Mouse (Mus musculus): ENCODE data around the gene Abca4. TPM values are rescaled to one million over a fixed set of nuclear protein-coding genes. Genes with fewer than 3 reads are reported as not detected.
A peak's percentile ranks its signal among the peaks of the same experiment; 100 is the strongest.

The Abca4 gene
- total RNA-seq, 2 experiments from 2014 or later = 7.8 to 8.7 TPM

- DNase-seq = no peak
These were observed 65.2 kb downstream of the Abca4 start for GRCm38 (mm10) chr3:122109461-122109860.

DNA sequence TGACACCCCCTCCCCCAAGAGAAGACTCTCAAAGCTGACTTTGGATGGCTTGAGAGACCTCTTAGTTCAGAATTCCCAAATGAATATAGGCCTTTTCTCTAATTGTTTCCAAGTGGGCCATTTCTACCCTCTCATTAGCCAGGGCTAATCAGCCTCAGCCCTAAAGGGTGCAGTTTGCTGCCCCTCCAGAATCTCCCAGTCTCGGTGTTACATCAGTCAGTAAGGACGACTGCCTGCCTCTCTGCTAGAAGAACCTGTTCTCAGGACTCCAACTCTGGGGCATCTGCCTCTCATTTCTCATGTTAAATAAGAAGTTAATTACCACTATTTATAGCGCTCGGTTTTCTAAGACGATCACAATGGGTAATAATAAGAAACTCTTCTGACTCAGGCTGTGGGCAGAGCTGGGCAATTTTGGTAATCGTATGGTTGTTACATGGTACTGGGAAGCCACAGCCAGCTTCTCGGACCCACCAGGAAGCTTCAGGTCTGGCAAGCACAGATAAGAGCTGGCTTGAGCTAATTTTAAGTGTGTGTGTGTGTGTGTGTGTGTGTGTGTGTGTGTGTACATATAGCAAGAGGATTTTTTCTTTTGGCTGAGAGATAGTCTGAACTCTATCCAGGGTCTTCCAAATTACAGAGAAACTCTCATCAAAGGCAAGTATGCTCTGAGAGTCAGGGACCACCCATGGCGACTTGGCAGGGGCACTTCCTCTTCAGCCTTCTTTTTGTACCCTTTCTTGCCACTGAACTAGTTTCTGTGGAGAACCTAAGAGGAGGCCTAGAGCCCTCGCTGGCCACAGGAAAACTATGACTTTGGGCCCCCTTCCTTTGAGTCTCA lies 67.1 kb downstream of the Abca4 start:
- no peak for DNase-seq

DNA sequence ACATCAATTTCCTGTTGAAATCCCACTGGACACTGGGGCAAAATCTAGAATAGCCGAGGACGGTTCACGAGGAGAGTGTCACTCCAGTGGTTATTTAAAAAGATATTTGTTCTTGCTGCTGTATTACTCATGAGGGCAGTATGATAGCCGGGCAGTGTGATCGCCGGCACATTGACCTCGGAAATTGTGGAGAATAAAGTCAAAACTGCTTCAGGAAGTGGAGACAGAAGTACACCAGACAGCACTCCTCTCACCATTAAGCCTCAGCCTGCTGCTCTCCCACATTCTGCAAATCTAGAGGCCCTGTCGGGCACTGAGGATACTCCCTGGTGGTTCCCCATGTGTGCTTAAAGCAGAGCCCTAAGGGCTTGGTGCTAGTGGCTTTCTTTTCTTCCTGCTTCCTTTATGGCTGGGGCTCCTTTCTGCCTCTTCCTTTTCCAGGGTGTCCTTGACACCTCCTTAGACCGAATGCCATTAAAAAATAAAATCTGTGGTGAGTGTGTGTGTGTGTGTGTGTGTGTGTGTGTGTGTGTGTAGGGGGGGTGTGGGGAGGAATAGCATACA lies 74.5 kb downstream of the Abca4 start:
- DNase-seq = no peak

GRCm38 (mm10) chr3:122119733-122120132 lies 75.5 kb downstream of the Abca4 start:
- peak; percentile 40 for DNase-seq

GRCm38 (mm10) chr3:122120217-122120616 lies 76.0 kb downstream of the Abca4 start:
- peak; percentile 40 for DNase-seq

DNA sequence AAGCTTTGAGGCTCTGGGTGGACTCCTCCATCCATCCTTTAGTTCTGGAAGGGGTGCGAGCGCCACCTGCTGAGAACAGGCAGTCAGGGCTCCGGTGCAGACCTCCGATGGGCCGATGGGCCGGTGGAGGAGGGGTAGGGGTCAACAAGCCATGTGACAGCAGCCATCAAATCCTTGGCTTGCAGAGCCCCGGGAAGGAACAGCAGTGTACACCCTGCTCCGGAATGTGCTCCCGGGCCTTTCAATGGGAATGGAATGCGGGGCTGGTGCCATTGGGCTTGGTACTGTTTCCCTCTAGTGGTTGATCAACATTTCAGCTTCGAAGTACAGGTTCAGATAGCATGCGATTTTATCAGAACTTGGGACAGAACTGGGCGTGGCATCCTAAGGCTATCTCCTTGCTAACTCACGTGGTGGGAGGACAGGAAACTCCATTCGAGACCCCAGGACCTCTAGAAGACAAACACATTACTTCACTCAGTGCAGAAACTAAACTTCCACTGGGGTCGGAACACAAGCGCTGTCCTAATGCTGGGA lies 78.0 kb downstream of the Abca4 start:
- peak; percentile 99 for DNase-seq

DNA sequence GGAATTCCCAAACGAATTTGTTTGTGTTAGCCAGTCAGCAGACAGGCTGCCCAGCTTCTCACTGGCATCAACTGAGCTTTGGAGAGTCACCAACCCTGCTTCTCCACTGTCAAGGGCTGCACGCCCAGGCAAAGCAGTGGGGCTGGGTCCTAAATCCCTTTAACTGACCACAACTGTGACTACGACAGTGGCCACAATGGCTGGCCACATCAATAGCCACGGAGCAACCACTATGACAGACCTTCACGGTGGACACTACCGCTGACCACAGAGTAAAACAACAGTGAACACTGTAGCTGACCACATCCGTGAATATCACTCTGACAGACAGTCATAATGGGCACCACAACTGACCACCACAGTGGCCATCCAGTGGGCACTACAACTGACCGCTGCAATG lies 78.6 kb downstream of the Abca4 start:
- no peak for DNase-seq

DNA sequence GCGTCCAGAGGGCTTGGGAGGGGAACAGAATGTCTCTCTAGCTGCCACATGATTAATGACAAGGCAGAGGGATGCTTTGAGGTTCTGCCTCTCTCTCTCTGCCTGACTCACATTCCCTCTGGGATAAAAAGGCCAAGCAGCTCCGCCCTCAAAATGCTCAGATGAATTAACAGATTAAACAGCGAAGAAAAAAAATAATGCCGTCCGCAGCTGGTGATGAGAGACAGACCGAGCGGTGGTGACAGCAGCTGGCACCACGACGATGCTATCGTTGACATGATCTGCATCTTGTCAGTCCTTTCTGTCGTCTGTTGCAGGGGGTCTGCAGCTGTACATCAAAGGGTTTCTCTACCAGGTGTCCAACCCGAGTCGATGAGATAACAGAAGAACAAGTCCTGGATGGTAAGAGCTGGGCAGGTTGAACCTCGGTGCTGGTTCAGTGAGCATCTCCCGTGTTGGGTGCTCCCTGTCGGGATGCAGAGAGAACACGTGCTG lies 84.8 kb downstream of the Abca4 start:
- no peak for DNase-seq

DNA sequence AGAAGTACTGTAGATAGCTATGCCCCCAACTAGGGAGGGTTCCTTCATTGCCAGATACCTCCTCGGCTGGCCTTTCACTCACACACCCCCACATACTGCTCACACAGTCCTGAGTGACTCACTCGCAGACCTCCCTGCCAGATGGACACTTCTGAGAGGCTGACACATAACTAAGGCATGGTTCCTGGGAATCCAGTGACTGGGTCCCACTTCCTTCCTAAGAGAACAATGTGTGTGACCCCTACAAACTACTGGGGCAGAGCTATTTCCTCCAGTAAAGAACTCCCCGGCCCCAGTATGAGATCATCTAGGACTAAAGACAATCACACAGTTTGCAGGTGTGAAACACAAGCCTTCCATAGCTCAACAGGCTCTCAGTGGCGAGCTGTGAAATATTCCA lies 86.5 kb downstream of the Abca4 start:
- DNase-seq = peak; percentile 65

- DNase-seq = no peak
These were observed 87.4 kb downstream of the Abca4 start for GRCm38 (mm10) chr3:122131633-122132032.

DNA sequence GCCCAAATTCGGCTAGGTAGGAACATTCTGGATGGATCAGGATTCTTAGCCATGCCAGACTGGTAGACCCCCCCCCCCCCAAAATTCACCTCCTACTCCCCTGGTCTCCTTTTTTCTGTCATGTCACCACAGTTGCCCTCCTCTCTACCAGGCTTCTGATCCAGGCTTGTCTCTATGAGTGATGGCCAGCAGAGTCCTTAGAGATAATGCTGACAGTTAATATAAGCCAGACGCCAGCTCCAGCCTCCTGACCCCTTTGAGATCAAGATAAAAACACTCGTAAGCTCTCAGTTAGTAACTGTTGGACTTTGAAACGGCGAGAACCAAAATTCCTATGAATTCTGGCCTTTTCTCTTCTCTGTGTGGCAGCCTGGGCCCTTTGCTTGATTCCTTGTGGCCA lies 89.0 kb downstream of the Abca4 start:
- no peak for DNase-seq

DNA sequence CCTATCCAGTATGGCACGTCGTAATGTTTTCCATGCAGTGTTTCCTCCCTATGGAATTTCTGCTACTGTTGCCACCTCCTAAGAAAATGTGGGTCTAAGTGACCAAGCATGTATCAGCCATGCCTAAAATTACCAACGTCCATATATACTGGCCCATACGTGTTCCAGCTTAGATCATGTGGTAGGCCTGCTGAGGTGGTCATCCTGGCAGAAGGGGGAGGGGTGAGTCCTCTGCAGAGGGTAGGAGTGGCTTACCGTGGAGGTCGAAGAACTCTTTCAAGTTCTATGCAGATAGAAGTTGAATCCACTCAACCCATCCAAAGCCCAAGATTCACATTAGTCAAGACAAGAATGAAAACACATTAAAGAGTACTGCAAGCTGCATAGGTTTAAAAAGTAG lies 89.6 kb downstream of the Abca4 start:
- no peak for DNase-seq

DNA sequence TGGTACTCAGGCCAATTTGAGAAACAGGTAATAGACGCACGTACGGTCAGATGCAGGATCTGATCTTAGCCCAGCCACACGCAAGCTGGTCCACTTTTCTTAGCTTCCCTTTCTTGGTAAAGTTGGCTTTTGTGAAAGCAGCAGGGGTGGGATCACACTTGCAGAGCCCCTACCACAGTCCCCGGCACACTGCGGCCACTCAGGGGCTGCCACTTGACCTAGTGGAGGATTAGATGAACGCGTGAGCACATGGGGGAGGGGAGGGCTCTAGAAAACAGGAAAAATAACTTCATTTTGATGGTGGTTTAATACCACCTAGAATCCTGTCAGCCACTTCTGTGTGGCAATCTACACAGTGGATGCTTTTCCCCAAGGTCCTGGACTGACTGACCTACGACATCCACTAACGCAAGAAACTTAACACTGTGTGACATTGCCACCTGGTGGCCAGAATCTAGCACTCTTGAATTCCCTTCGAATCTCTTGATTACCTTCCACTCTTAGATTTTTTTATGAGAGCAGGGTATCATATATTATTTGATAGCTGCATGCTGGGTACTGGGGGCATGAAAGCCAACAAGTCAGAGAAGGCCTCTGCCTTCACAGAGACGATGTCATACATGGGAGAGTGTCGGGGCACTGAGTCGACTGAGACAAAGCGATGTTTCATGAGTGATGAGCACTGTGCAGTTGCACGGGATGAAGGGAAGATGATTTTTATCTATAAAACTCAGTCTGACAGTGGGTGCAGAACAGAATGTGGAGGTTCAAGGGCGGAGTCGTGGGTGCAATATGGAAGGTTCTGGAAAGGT lies 96.6 kb downstream of the Abca4 start:
- DNase-seq = peak; percentile 79

- peak; percentile 71 for DNase-seq
These were observed 98.1 kb downstream of the Abca4 start for GRCm38 (mm10) chr3:122142256-122142922.

DNA sequence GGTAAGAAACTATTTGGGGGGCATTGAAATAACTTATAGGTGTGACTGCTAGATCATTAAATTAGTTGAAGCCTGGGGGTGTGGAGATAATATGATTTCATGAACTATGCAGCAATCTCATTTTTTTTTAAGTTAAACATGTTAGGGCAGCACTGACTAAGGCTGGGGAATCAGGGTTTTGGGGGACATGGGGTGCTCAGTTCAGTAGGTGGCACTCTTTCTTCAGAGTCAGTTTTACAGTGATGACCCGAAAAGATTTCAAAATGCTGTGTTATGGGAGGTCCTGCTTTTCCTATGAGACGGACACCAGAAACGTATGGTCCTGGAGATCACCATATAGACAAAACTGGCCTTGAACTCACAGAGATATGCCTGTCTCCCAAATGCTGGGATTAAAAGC lies 99.2 kb downstream of the Abca4 start:
- DNase-seq = no peak

- DNase-seq = no peak
These were observed 101.2 kb downstream of the Abca4 start for GRCm38 (mm10) chr3:122145430-122145829.

DNA sequence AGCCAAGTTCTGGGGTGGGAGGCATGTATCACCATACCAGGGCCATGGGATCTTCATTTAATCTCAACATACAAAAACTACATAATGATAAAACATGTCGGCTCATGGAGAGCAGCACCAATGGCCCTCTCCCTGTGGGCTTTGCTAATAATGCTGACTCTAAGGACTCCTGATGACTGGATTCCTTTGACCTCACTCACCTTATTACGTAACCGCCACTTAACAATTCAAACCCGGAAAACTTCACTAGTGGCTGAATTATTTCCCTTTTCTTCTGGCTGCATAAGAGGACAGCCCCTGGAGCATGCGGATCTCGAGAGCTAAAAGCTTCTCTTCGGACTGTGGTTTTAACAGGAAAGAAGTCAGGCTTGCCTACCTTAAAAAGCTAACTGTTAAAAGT lies 106.6 kb downstream of the Abca4 start:
- no peak for DNase-seq

DNA sequence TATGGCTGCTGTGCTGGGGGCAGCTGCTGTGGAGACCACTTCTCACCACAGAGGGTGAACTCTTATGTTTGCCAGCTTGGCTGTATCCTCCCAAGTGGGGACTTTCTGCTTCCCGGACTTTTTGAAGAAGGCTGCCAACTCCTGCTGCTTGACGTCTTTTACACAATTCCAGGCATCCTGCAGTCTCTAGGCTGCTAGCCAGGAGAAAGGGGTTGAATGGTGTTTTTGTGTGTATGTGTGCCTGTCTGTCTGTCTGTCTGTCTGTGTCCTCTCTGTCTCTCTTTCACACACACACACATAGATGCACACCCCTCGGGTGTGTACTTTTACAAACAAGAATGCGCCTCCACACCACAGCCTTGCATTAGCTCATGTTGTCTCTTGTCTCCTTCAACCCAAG lies 108.2 kb downstream of the Abca4 start:
- no peak for DNase-seq

GRCm38 (mm10) chr3:122154080-122154479 lies 109.8 kb downstream of the Abca4 start:
- DNase-seq = no peak

DNA sequence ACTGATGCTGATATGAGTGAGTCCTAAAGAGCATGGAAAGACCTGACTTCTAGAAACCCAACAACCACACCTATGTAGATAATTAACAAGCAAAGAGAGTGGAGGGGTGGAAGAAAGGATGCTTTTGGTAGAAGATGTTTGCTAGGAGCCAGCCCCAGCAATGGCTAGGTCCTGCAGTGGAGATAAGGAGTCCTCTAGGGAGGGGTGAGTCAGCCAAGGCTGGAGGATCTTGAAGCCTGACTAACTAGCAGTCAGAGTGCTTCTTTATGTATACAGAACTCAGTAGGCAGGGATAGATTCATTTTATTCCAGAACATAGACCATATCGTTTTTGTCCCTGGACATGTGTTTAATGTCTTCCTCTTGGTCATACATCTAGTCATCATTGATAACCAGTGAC lies 115.2 kb downstream of the Abca4 start:
- no peak for DNase-seq

- DNase-seq = peak; percentile 74
These were observed 125.5 kb downstream of the Abca4 start for GRCm38 (mm10) chr3:122169616-122170178.
